Mouse (Mus musculus) gastrocnemius, postnatal 14 days (tissue): Measurements from ENCODE around the gene Emp2. TPM values are rescaled to one million over a fixed set of nuclear protein-coding genes. Genes with fewer than 3 reads are reported as not detected.
A peak's percentile ranks its signal among the peaks of the same experiment; 100 is the strongest.

ENCODE experiments used
- DNase-seq: peaks from one replicate; pipeline ENCODE4 v3.0.0; 2021; ENCODE audit warnings: mixed read lengths
- intact Hi-C: fragments of 180-260 bp; cut with DNase I; formaldehyde crosslinking; loops from one replicate; pipeline ENCODE4 v1.15.1; 2025; ENCODE audit warnings: low total_unique reads
- total RNA-seq, 2 experiments: library from RNA; stranded (reverse); gene quantifications; 2 replicates each; pipeline ENCODE4 v1.2.3; 2021

Emp2 gene
- total RNA-seq, 2 experiments from 2014 or later: 6.4 to 10.1 TPM

DNA sequence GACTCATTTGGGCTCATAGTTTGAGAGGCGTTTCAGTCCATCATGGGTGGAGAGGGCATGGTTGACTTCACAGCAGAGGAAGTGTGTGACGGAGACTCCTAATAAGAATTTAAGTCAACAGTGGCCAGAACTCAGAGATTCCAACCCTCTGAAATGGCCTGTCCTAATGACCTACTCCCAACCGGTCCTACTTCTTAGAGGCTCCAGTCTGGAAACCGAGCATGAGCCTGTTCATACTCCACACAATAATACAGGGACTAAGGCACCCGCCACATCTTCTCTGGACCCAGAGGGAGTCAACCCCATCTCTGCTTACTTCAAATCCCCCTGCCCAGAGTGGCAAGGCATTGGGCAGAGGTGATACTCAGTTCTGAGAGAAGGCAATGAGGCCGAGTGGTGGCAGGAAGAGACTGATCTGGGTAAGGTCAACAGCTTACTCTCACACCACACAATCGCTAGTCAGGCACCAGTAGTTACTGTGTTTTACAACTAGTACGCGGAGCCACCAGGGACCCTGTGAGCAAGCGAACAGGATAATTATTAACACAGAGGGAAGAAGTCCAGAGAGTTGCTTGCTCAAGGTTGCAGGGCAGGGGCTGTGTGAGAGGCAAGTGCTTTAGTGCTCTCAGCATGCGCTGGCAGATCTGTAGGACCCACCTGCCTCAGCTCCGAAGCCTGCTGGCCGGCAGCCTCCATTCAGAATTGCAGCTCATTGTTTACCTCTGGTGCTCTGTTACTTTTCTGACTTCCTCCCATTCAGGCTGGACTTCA, 14.0 kb upstream of the Emp2 start:
- DNase-seq: no peak
- intact Hi-C loops: no loop called here

GRCm38 (mm10) chr16:10319914-10320569, 6.3 kb upstream of the Emp2 start:
- intact Hi-C loops: no loop called here
- no peak for DNase-seq

DNA sequence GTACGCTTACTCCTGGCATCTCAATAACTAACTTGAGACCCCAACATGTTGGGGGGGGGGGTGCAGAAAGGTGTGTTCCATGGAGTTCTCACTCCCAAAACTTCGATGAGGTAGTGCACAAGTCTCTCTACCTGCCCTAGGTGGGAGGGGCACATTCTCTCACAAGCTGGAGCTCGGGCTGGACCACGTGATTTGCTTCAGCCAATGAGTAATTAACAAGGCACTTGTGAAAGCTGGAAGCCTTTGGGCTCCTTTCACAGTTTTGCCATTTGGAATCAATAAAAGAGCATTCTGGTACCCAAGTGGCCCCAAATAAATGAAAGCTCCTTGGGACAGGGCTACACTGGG, 3.4 kb upstream of the Emp2 start:
- no peak for DNase-seq
- intact Hi-C loops: no loop called here

GRCm38 (mm10) chr16:10316493-10317196, 2.9 kb upstream of the Emp2 start:
- no peak for DNase-seq
- intact Hi-C loops: no loop called here

DNA sequence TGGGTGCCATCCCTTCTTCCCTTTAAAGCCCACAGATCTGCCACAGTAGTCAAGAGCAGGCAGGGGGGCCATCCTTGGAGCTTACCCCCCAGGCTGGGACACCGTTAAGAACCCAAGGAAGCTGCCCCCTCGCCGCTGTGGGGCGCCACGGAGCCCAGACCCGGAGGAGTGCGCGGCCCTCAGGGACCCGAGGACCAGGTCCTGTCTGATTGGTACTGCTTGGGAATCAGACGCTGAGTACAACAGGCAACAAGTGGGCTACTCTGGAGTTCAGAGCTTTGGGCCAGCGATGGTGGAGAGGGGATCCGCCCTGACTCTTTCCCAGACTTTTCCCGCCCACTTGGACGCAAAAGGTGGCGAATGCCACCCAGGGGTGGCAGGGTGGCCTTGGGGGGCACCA, 542 bp downstream of the Emp2 start:
- intact Hi-C loops: no loop called here
- DNase-seq: peak; percentile 23

DNA sequence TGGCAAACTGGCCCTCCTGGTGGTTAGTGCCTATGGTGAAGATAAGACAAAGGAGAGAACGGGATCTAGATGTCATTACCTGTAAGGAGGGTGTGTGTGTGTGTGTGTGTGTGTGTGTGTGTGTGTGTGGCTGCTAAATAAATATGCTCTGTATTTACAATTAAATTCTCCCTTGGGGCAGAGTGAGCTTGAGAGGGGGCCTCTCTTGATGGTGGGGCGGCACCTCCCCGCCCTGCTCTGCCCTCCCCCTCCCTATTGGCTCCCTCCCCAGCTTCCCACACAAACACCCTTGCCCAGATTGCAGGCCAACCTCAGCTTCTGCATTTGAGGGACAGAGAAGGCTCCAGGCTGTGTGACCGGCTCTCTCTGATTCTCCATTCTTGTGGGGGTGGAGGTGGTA, 1.8 kb downstream of the Emp2 start:
- intact Hi-C loops: no loop called here
- no peak for DNase-seq

- peak; percentile 8 for DNase-seq
- intact Hi-C loops: no loop called here
These were observed 2.7 kb downstream of the Emp2 start for GRCm38 (mm10) chr16:10311086-10311485.

- no peak for DNase-seq
- intact Hi-C loops: no loop called here
These were observed 3.3 kb downstream of the Emp2 start for GRCm38 (mm10) chr16:10310507-10310906.

DNA sequence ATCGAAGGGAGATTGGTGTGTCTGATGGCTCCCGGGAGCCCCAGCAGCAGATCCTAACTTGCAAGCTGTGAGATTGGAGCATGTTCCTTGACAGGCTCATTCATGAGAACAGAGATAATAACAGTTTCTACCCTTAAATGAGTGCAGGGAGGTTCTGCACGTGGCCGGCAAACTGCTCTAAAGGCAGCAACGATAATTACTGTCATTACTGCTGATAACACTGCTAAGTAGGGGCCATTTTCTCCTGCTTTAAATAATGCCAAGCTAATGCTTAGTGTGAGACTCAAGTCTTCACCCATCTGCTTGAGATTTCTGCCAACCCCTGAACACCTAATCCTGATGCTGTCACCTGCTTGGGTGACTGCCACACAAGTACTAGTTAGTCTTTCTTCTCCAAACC, 6.4 kb downstream of the Emp2 start:
- no peak for DNase-seq
- intact Hi-C loops: no loop called here

DNA sequence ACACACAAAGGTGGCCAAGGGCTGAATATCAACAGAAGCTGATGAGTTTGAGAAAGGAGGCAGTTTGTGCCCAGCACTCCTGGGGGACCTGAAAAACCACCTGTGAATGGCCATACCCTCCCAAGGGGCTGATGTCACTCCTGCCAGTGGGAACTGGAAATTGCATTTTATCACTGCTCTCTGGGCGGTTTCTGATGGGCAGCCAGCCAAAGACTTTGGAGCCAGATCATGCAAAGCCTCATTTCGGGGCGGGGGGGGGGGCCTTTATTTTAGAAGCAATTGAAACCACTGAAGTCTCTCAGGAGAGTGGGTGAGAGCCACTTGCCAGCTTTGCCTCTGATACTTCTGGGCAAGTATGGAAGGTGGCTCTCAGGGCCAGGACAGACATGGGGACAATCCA, 7.7 kb downstream of the Emp2 start:
- DNase-seq: no peak
- intact Hi-C loops: no loop called here

GRCm38 (mm10) chr16:10301337-10301736, 12.4 kb downstream of the Emp2 start:
- no peak for DNase-seq
- intact Hi-C loops: no loop called here

DNA sequence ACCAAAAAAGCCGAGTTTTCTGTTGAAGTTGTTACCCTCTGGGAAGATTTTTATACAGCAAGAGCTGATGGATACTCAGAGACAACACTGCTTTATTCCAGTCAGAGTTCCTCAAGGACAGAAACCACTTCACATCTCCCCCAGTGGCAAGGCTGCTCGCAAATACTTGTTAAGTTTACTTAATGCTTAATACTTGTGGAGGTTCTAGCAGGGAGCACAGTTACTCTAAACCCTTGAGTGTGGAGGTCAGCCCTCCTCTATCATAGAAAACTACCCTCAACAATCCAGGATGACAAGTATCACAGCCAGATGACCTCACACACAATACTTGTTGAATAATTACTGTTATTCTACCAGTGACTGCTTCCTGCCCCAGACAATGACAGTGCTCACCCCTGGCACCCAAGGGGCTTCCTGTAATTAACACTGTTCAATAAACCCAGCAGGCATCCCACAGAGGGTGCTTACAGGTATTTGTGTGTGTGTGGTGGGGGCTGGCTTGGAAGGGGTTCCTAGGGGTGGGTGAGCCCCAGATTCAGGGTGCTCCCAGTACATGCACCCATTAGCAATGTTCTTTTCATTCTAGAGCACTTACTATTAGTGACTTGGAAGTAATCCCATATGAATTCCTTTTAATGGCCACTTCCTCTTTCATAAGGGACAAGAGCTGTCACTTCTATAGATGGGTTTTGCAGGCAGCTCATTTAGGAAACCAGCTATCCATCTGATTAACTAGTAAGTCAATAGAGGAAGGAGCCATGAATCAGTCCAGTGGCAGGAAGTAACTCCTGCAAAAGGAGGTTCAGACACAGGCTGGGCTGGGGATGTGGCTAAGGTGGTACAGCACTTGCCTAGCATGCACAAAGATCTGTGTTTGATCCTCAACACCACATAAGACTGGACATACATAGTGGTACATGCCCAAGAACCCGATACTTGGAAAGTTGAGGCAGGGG, 13.3 kb downstream of the Emp2 start:
- intact Hi-C loops: no loop called here
- no peak for DNase-seq

- DNase-seq: no peak
- intact Hi-C loops: no loop called here
These were observed 14.1 kb downstream of the Emp2 start for GRCm38 (mm10) chr16:10299637-10300036.

DNA sequence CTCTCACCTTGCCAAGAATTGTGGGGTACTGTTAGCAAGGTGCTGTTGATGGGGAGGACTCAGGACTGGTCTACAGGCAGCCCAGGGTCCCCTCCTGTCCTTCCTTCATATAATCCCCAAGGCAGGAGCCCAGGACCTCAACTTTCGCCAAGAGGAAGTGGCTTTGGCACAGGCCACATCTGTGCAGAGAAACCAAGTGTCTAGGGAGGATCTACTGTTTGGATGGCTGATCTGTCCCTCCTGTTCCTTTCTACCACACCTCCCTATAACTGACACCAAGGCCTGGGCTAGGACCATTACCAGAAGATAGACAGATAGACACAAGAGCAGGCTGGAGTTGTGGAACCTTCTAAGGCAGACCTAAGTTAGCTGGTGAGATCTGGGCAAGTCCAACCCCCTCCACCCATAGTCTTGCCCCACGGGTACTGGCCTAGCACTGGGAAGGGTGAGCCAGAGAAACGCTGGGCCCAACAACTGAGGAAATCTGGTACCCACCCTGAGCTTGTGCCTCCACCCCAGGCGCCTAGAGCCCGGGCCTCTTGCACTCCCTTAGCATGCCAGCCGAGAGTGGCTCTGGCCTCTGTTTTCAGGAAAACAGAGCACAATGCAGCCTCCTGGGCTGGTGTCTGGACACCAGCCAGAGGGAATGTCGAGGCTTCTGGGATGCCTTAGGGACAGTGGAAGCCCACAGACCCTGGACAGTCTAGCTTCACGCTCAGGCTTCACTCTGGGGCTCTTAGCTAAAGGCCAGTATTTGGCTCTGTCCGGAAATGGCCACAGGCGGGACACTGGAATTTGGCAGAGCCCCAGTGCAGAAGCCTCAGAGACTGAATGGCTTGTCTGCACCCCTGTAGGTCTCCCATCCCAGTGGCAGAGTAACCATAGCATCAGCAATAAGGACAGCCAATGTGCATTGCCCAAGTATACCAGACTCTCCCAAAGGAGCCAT, 15.8 kb downstream of the Emp2 start:
- intact Hi-C loops: no loop called here
- DNase-seq: peak; percentile 27

DNA sequence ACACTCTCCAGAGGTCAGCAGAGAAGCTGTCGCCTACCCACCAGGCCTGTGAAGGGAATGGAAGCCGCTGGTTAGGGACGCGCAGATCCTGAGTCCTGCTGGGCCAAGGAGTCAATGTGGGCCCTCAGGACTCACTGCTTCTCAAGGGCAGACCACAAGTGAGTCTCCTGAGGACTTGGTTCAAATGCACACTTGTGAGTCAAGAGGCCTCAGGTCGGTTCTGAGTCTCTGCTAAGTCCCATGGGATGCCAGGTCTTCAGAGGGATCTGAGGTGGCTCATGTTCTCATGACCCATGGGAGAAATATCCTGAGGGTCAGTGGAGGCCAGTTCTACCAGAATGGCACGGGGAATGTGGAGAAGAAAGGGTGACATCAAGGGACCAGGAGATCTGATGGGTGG, 25.7 kb downstream of the Emp2 start:
- intact Hi-C loops: no loop called here
- DNase-seq: no peak

GRCm38 (mm10) chr16:10286513-10287268, 27.1 kb downstream of the Emp2 start:
- intact Hi-C loops: no loop called here
- no peak for DNase-seq

GRCm38 (mm10) chr16:10281890-10282289, 31.9 kb downstream of the Emp2 start:
- intact Hi-C loops: loop anchor here (5.0 kb wide), 2 partner anchors 115 to 240 kb away; partner anchors contain the start of gene Tekt5
- DNase-seq: no peak
